Mouse (Mus musculus) cerebellum, postnatal 14 days (tissue): Measurements from ENCODE around the gene Gm32717.
"Not testable (repeated sequence)": the region's sequence is repeated elsewhere in the genome, so short reads cannot be mapped to it uniquely, and the experiment has no call there.

Experiments
- DNase-seq, 2 experiments: peaks; one replicate each; pipeline ENCODE4 v3.0.0; 2021; ENCODE audit warnings: mixed read lengths in 2 of 2

Gm32717 gene

GRCm38 (mm10) chr10:118240680-118241079 lies at the start of gene Gm32717:
Gm32717 (minus strand) TSS chr10:118240780.
- DNase-seq, result not testable (repeated sequence)

GRCm38 (mm10) chr10:118283016-118283415 lies 42.4 kb upstream of the Gm32717 start:
- DNase-seq, result not testable (repeated sequence)

GRCm38 (mm10) chr10:118282565-118282964 lies 42.0 kb upstream of the Gm32717 start:
- not testable (repeated sequence) for DNase-seq

- not testable (repeated sequence) for DNase-seq
These were observed 37.5 kb upstream of the Gm32717 start for GRCm38 (mm10) chr10:118278069-118278468.

DNA sequence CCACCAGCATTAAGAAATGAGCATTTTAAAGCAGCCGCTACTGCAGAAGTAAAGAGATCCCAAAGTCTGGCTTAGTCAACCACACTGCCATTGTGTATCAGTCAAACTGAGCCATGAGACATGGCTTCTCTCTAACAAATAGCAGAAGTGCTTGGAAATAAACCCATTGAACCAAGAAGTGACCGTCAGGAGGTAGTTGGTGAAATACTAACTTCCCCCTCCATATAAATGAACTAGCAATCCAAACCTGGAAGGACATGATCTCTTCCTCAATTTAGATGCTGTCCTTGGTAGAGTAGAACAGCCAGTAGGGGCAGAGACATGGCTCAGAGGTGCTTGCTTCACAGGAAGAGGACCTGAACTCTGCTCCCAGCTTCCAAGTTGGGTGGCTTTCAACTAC lies 30.8 kb upstream of the Gm32717 start:
- DNase-seq, result not testable (repeated sequence)

GRCm38 (mm10) chr10:118268812-118269211 lies 28.2 kb upstream of the Gm32717 start:
- DNase-seq, result not testable (repeated sequence)

DNA sequence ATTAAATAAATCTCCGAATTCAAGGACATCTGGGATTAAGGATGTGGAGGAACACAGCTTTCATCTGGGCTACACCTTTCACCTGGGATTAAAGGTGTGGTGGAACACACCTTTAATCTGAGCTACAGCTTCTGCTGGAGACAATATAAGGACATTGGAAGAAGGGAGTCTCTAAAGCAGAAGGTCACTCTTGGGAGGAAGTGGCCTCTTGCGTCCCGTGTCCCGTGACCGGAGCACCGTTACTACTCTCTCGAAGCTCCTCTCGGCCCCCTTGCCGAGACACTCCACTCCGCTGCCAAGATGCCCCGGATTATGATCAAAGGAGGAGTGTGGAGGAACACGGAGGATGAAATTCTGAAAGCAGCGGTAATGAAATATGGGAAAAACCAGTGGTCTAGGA lies 17.8 kb upstream of the Gm32717 start, which contains the start of gene Gm32802:
TSS of gene Gm32802 (plus strand) at position 301 of the 400 bp plus-strand sequence.
- not testable (repeated sequence) for DNase-seq

GRCm38 (mm10) chr10:118250852-118251295 lies 10.3 kb upstream of the Gm32717 start:
- DNase-seq, result peak; percentile 56 to 66

DNA sequence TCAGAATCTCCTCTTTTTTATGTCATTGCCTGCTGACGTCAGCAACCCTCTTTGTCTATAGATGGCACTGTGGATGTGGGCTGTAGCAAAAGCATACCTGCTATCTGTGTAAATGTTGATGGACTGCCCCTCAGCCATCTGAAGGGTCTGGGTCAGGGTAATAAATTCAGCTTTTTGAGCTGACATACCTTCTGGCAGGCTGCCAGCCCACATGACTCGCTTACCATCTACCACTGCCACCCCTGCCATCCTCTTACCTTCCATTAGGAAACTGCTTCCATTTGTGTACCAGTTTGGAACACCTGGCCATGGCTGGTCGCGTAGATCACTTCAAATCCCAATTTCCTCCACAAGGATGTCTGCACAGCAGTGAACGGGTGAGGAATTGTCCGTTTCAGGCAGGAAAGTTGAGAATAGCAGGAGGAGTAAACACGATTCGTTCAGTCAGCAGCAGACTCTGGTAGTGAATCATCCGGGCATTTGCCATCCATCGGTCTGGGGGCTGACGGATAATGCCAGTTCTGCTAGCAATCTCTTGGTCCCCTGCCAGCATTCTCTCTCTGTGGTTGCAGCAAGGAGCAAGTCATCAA lies 8.5 kb upstream of the Gm32717 start:
- DNase-seq, result peak; percentile 29 to 56

DNA sequence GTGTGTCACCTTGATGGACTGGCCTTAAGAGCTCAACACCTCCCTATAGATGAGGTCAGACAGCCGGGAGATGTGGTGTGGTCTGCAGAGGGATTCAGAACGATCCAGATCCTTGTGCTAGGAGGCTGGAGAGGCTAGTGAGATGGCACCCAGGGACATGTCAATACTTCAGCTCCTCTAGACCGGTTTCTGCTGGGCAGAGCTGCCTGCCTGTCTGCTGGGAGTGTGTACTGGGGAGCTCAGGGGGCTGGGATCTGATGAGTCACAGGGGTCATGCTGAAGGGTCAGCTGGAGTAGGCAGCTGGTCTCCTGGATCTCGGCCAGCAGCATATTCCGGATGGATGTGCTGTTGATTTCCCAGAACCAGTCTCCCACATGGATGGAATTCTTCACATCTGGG lies 8.0 kb downstream of the Gm32717 start:
- DNase-seq, result not testable (repeated sequence)

DNA sequence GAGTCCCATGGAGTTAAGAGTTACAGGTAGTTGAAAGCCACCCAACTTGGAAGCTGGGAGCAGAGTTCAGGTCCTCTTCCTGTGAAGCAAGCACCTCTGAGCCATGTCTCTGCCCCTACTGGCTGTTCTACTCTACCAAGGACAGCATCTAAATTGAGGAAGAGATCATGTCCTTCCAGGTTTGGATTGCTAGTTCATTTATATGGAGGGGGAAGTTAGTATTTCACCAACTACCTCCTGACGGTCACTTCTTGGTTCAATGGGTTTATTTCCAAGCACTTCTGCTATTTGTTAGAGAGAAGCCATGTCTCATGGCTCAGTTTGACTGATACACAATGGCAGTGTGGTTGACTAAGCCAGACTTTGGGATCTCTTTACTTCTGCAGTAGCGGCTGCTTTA lies 13.0 kb downstream of the Gm32717 start:
- DNase-seq, result not testable (repeated sequence)

DNA sequence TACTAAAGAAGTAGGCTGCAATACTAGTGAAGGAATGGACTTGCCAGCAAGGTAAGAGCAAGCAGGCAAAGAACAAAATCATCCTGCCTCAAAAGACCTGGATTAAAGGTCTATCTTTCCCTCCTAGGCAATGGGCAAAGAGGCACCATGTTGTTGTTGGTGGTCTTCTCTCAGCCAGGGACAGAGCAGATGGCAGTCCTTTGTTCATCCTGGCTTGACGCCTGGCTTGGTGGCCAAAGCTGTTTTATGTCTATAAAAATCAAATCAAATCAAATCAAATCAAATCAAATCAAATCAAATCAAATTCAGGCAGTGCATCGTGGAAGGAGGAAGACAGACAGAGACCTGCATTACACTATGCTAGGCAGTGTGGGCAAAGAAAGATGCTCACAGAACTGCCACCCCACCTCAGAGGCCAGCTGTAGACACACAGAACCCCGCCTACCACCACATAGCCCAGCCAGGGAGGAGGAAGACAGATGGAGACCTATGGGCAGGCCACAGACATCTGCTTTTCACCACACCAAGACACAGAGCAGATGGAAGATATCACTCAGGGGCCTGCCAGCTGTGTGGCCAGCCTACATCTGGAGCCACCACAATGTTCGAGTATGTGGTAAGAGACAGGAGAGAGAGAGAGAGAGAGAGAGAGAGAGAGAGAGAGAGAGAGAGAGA lies 24.7 kb downstream of the Gm32717 start:
- DNase-seq, result peak; percentile 31 to 43

GRCm38 (mm10) chr10:118204642-118205041 lies 35.9 kb downstream of the Gm32717 start, which contains the start of gene Il22:
Il22 (plus strand) TSS chr10:118204942.
- no peak for DNase-seq

DNA sequence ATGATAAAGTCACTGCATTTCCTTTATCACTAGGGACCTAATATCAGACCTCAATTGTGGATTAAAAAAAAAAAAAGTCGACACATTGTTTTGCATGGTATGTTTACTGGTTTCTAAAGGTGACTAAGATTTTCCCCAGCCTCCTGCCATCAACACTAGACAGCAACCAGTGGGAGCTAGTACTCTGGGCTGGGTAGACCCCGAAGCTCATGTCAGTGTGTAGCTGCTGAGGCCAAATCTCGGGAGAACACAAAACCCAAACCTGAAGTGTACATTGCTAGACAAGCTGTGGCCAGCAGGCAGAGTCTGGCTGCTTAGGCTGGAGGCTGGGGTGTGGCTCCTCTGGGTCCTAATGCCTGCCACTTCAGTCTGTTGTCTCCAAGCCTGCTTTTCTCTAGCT lies 45.4 kb downstream of the Gm32717 start:
- not testable (repeated sequence) for DNase-seq
